Mouse (Mus musculus) small intestine, adult 2 months (tissue): ENCODE measurements around the gene Xxylt1. TPM values are rescaled to one million over a fixed set of nuclear protein-coding genes. Genes with fewer than 3 reads are reported as not detected.

Experiments
- H3K27ac ChIP-seq: fragments of 200-500 bp; 2 replicates; pipeline ENCODE4 v1.5.1; 2012; ENCODE audit warnings: low read depth, low read length, control low read depth, inconsistent platforms; ENCODE audit not compliant: insufficient read depth
- H3K27me3 ChIP-seq: fragments of 200-500 bp; 2 replicates; pipeline ENCODE4 v1.6.1; 2012; ENCODE audit warnings: mild to moderate bottlenecking, moderate library complexity, low read length, inconsistent platforms; ENCODE audit not compliant: control insufficient read depth, insufficient read depth
- H3K36me3 ChIP-seq: fragments of 200-500 bp; 2 replicates; pipeline ENCODE4 v1.6.1; 2012; ENCODE audit warnings: mild to moderate bottlenecking, low read length, control low read depth, inconsistent platforms; ENCODE audit not compliant: control insufficient read depth, insufficient read depth
- H3K4me1 ChIP-seq: fragments of 200-500 bp; 2 replicates; pipeline ENCODE4 v1.6.1; 2012; ENCODE audit warnings: low read length, inconsistent platforms, mixed read lengths; ENCODE audit not compliant: control insufficient read depth, insufficient read depth, insufficient read length
- H3K4me3 ChIP-seq: fragments of 200-500 bp; 2 replicates; pipeline ENCODE4 v1.5.1; 2012; ENCODE audit warnings: low read depth, mild to moderate bottlenecking, control low read depth, inconsistent platforms, low read length, moderate library complexity
- CTCF ChIP-seq: fragments of 200-500 bp; IDR thresholded peaks from 2 replicates; pipeline ENCODE4 v1.5.1; 2012; ENCODE audit warnings: low read depth, mild to moderate bottlenecking, control low read depth, inconsistent platforms, low read length, moderate library complexity, mixed read lengths; ENCODE audit not compliant: insufficient replicate concordance, insufficient read length; ENCODE audit errors: extremely low read depth
- POLR2A ChIP-seq: fragments of 200-500 bp; IDR thresholded peaks from 2 replicates; pipeline ENCODE4 v1.6.1; 2012; ENCODE audit warnings: low read depth, mild to moderate bottlenecking, control low read depth, inconsistent platforms, low read length, moderate library complexity
- WGBS: fragments of 180-500 bp; shearing (Covaris S2); methylation state at CpG from one replicate; pipeline ENCODE4 v1.1.7; 2018; 5-methylcytosine and 5-hydroxymethylcytosine counted together
- polyA plus RNA-seq: library from polyadenylated mRNA; depleted of rRNA; stranded (reverse); fragments of >200 nt; gene quantifications from 2 replicates; pipeline ENCODE4 v1.2.3, GENCODE M21; 2012

Xxylt1 gene
- polyA plus RNA-seq, 1 experiment: 7.6 TPM

- H3K36me3 ChIP-seq: no peaks in the 10 kb centered on the region
- H3K27ac ChIP-seq: no peak overlapping the region
- no peaks in the 10 kb centered on the region for H3K27me3 ChIP-seq
- TF ChIP-seq POLR2A: no peak
- no peak for TF ChIP-seq CTCF
- WGBS: 88% methylated on average over 11 of the region's 11 CpGs
- no peak overlapping the region for H3K4me3 ChIP-seq
- H3K4me1 ChIP-seq: no peaks in the 10 kb centered on the region
These were observed 146.9 kb downstream of the Xxylt1 start for GRCm38 (mm10) chr16:30934205-30934780.

DNA sequence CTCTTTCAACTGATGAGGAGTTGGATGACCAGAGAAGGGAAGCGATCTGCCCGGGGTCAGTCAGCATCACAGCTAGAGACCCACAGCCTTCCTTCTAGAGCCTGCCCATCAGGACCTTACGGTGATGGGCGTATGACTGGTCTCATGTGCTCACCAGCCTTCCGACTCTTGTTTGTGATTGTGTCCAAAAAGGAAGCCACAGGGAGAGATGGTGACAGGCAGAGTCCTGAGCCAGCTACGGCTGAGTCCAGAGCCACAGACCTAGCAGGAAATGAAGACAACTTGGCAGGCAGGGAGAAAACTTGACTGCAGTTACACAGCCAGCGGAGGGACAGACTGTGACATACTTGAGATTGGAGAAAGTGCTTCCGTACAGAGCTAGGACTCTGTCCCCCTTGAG lies 147.9 kb downstream of the Xxylt1 start:
- no peaks in the 10 kb centered on the region for H3K27me3 ChIP-seq
- H3K4me3 ChIP-seq: no peak overlapping the region
- no peak overlapping the region for H3K27ac ChIP-seq
- WGBS: 89% methylated on average over 8 of the region's 8 CpGs
- TF ChIP-seq POLR2A: no peak
- no peak for TF ChIP-seq CTCF
- H3K4me1 ChIP-seq: no peaks in the 10 kb centered on the region
- no peaks in the 10 kb centered on the region for H3K36me3 ChIP-seq

- Histone ChIP-seq H3K4me3 (no peak overlapping the region), H3K27me3 (no peaks in the 10 kb centered on the region)
- TF ChIP-seq POLR2A (no peak), CTCF (no peak)
These were observed 148.4 kb downstream of the Xxylt1 start for GRCm38 (mm10) chr16:30932791-30933190.

GRCm38 (mm10) chr16:30932196-30932595 lies 149.0 kb downstream of the Xxylt1 start:
- no peaks in the 10 kb centered on the region for H3K27me3 ChIP-seq
- TF ChIP-seq POLR2A: no peak
- TF ChIP-seq CTCF: no peak
- H3K27ac ChIP-seq: no peak overlapping the region
- WGBS: 73% methylated on average over 5 of the region's 5 CpGs
- H3K4me3 ChIP-seq: no peak overlapping the region
- H3K4me1 ChIP-seq: no peaks in the 10 kb centered on the region
- no peaks in the 10 kb centered on the region for H3K36me3 ChIP-seq

More at GRCm38 (mm10) chr16:30932791-30933190, 148.4 kb downstream of the Xxylt1 start:
- 79% methylated on average over 4 of the region's 4 CpGs for WGBS
- H3K4me1 ChIP-seq: no peaks in the 10 kb centered on the region
- no peak overlapping the region for H3K27ac ChIP-seq
- no peaks in the 10 kb centered on the region for H3K36me3 ChIP-seq

DNA sequence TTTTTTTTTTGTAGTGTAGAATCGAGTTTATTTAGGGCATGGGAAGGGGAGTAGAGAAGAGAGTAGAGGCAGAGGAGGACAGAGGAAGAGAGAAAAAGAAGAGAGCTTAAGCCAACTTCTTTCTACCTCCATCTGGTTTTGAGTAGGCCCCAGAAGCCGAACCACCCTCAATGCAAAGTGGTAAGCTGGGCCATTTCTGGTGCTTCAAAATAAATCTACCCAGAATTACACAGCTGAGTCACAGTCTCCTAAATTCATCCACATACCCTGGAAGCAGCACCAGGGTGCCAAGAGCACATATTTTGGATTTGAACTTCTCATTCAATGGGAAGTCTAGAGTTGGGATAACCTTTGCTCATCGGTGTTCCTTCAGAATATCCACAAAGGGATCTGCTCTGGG lies 152.1 kb downstream of the Xxylt1 start:
- H3K27me3 ChIP-seq: no peaks in the 10 kb centered on the region
- no peak overlapping the region for H3K27ac ChIP-seq
- no peaks in the 10 kb centered on the region for H3K4me1 ChIP-seq
- no peak overlapping the region for H3K4me3 ChIP-seq
- TF ChIP-seq POLR2A (no peak), CTCF (no peak)
- 87% methylated on average over 3 of the region's 3 CpGs for WGBS
- no peaks in the 10 kb centered on the region for H3K36me3 ChIP-seq

- Histone ChIP-seq H3K4me3 (no peak overlapping the region), H3K36me3 (no peaks in the 10 kb centered on the region), H3K27me3 (no peaks in the 10 kb centered on the region), H3K4me1 (no peaks in the 10 kb centered on the region), H3K27ac (no peak overlapping the region)
- no peak for TF ChIP-seq POLR2A
- TF ChIP-seq CTCF: no peak
- WGBS: 69% methylated on average over 8 of the region's 8 CpGs
These were observed 153.0 kb downstream of the Xxylt1 start for GRCm38 (mm10) chr16:30928076-30928750.

DNA sequence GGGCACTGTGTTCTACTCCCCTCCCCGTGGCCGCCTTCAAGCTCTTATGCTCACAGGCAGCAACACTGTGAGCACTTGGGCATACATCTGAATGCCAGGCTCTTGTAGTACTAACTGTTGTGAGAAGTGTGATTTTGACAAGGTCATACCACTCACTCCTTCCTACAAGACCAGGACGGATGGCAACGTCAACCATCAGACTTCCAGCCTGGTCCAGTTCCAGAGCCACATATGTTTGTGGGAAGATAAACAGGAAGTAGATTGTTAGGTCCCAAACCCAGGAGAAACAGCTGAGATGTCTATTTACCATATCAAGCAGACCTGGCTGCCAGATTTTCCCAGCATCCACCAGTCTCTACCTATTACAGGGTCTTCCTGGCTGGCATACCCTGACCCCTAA lies 155.7 kb downstream of the Xxylt1 start:
- Histone ChIP-seq H3K36me3 (no peaks in the 10 kb centered on the region), H3K4me1 (no peaks in the 10 kb centered on the region), H3K27ac (no peak overlapping the region), H3K27me3 (no peaks in the 10 kb centered on the region), H3K4me3 (no peak overlapping the region)
- WGBS: 69% methylated on average over 4 of the region's 4 CpGs
- no peak for TF ChIP-seq CTCF
- TF ChIP-seq POLR2A: no peak

DNA sequence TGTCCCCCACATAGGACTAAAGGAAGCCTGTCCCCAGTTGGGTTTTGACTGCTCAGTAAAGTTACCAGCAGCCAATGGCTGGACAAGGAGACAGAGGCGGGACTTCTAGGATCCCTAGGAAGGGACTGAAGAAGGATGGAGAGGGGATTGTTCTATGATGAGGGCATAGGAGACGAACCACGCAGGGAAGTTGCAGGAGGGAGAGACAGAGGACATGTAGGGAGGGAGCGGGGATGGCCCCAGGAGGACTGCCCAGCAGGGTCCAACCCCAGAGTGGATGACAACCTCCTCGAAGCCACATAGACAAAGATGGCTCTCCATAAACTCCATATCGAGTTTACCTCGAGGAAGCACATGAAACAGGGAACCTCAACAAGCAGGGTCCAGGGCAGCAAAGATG lies 157.3 kb downstream of the Xxylt1 start:
- 77% methylated on average over 7 of the region's 7 CpGs for WGBS
- Histone ChIP-seq H3K36me3 (no peaks in the 10 kb centered on the region), H3K4me1 (no peaks in the 10 kb centered on the region), H3K4me3 (no peak overlapping the region), H3K27me3 (no peaks in the 10 kb centered on the region), H3K27ac (no peak overlapping the region)
- TF ChIP-seq POLR2A (no peak), CTCF (no peak)
